Mouse (Mus musculus): ENCODE data around the gene Insl3. TPM values are rescaled to one million over a fixed set of nuclear protein-coding genes. Genes with fewer than 3 reads are reported as not detected.
A peak's percentile ranks its signal among the peaks of the same experiment; 100 is the strongest.
"Not testable (repeated sequence)": the region's sequence is repeated elsewhere in the genome, so short reads cannot be mapped to it uniquely, and the experiment has no call there.

Gene Insl3
- polyA plus RNA-seq, 1 experiment from 2014 or later, result 1.3 TPM

DNA sequence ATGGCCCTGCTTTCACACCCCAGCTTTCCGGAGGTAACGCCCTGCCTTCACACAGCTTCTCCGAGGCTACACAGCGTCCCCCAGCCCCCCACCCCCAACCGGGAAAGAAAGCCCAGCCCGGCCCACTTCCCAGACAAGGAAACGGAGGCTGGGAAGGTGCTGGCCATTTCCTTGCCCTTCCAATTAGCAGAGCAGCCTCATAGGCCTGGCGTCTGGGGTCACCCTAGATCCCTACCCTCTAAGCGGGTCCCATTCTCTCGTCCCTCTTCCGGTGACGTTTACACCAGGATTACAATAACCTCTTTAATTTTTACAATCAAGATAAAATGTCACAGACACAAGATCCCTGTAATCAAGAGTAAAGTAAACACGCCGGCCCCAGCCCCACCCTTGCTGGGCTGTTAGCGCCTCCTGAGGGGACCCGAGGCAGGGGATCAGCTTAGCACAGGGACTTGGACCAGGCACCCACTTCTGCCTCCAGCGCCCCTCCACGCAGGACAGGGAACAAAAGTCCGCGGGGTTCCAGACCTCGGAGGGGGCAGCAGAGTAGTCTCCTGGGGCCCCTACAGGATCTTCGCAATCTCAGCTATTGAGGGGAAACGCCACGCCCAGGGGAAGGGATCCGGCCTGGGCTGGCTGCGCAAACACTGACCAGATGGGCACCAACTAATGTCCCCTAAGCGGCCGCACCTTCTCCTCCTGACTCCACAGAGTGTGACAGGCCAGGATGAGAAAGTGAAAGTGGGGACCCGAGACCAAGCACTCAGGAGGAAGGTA, 11.7 kb downstream of the Insl3 start:
- ATAC-seq (no peak), DNase-seq (no peak)
- 13% methylated on average over 29 of the region's 29 CpGs for WGBS (ENCODE audit: insufficient replicate concordance)
- Histone ChIP-seq H3K9me3 (ENCODE audit: low read length) (no peaks in the 10 kb centered on the region), H3K27me3 (ENCODE audit: insufficient read depth, low read length) (peaks cover 24% of the 10 kb centered on the region), H3K4me3 (ENCODE audit: low read depth, low read length) (peak overlapping the region; percentile 43), H3K36me3 (replicated peaks; ENCODE audit: insufficient read depth, low read length) (no peaks in the 10 kb centered on the region), H3K9ac (replicated peaks) (peak overlapping the region; percentile 55), H3K27ac (ENCODE audit: low read depth) (no peak overlapping the region), H3K4me2 (ENCODE audit: low read depth, low read length) (peak overlapping the region; percentile 72), H3K4me1 (ENCODE audit: insufficient read depth) (peaks cover 22% of the 10 kb centered on the region)
- TF ChIP-seq EP300 (IDR thresholded peaks at IDR 0.05; ENCODE audit: low read depth), result no peak
- no peak for TF ChIP-seq CTCF (IDR thresholded peaks at IDR 0.05; ENCODE audit: low read depth)

DNA sequence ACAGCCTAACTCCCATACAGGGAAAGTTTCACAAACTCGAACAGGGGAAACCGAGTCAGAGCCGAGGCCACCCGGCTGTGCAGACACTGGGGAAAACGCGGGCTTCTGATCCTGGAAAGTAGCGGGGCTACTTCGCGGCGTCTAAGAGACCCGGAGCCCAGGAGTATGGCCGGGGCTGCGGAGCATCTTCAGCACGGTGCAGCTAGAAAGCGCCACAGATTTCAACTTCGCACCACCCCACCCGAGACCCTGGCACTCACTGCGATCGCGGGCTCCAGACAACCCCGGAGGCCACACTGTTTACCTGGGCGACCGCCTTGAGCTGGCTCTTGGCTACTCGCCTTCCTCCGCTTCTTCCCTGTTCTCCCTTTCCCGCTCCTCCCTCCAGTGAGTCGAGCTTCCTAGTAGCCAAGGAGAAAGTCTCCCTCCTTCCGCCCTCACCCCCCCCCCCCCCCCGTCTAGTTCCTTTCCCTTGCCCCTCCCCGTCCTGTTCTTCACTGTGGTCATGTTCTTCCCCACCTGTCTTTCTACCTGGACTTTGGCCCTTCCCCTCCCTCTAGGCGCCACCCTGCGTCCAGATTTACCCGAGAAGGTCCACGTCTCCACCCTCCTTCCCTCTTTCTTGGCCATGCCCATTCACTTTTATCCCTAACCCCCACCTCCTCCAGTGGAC, 12.5 kb downstream of the Insl3 start, which contains the start of gene B3gnt3:
Gene B3gnt3 (minus strand): TSS at position 376 of the 673 bp plus-strand sequence.
- peak within 1 kb of the TSS; percentile 78 for H3K27ac ChIP-seq (ENCODE audit: low read depth)
- TF ChIP-seq CTCF (IDR thresholded peaks at IDR 0.05; ENCODE audit: low read depth) (no peak), EP300 (IDR thresholded peaks at IDR 0.05; ENCODE audit: low read depth) (no peak)
- no peak for ATAC-seq
- H3K27me3 ChIP-seq (ENCODE audit: insufficient read depth, low read length), result peaks cover 24% of the 10 kb centered on the region
- no peak for DNase-seq
- H3K9ac ChIP-seq (replicated peaks), result peak within 1 kb of the TSS; percentile 57
- WGBS (ENCODE audit: insufficient replicate concordance), result 9% methylated on average over 31 of the region's 34 CpGs
- peaks cover 22% of the 10 kb centered on the region for H3K4me1 ChIP-seq (ENCODE audit: insufficient read depth)
- H3K9me3 ChIP-seq (ENCODE audit: low read length), result no peaks in the 10 kb centered on the region
- peak within 1 kb of the TSS; percentile 72 for H3K4me2 ChIP-seq (ENCODE audit: low read depth, low read length)
- peak within 1 kb of the TSS; percentile 43 for H3K4me3 ChIP-seq (ENCODE audit: low read depth, low read length)
- H3K36me3 ChIP-seq (replicated peaks; ENCODE audit: insufficient read depth, low read length), result no peaks in the 10 kb centered on the region

DNA sequence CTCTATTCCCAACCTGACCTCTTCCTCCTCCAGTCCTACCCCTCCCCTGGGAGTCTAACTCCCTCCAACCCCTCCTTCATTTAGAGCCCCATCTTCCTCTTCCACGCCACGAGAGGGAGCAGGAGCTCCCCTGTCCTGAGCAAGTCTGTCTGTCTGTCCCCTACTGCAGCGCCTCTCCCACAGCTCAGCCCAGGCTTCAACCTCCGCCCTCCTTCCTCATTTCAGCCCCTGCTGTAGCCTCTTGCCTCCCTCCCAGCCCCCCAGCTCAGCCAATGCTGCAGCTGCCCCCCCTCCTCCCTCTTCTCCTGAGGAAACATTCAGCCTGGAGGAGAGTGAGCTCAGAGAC, 13.0 kb downstream of the Insl3 start:
- ATAC-seq (peak; percentile 15; the same call in 1 of the 2 replicates), DNase-seq (no peak)
- peak overlapping the region; percentile 72 for H3K4me2 ChIP-seq (ENCODE audit: low read depth, low read length)
- peaks cover 22% of the 10 kb centered on the region for H3K4me1 ChIP-seq (ENCODE audit: insufficient read depth)
- WGBS (ENCODE audit: insufficient replicate concordance), result 21% methylated on average over 4 of the region's 4 CpGs
- TF ChIP-seq CTCF (IDR thresholded peaks at IDR 0.05; ENCODE audit: low read depth) (peak; percentile 64), EP300 (IDR thresholded peaks at IDR 0.05; ENCODE audit: low read depth) (no peak)
- no peaks in the 10 kb centered on the region for H3K9me3 ChIP-seq (ENCODE audit: low read length)
- peak overlapping the region; percentile 57 for H3K9ac ChIP-seq (replicated peaks)
- H3K27me3 ChIP-seq (ENCODE audit: insufficient read depth, low read length), result peaks cover 24% of the 10 kb centered on the region
- H3K27ac ChIP-seq (ENCODE audit: low read depth), result no peak overlapping the region
- no peaks in the 10 kb centered on the region for H3K36me3 ChIP-seq (replicated peaks; ENCODE audit: insufficient read depth, low read length)
- H3K4me3 ChIP-seq (ENCODE audit: low read depth, low read length), result peak overlapping the region; percentile 43

DNA sequence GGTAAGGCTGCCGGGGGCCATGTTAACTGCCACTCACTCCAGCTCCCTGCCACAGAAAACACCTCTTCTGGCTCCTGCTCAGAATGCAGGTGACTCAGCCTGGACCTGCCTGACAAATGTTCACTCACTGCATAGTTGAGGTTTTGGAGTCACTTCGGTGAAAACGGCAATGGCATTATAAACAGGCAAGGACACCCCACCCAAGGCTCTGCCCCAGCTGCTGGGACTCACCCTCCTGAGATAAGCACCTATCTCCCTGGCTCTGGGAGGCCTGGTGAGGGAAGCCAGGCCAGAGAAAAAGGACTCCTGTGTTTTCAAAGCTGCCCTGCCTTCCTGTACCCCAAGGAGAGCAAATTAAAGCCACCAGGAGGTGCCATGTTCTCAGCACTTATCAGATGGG, 13.9 kb downstream of the Insl3 start:
- no peaks in the 10 kb centered on the region for H3K36me3 ChIP-seq (replicated peaks; ENCODE audit: insufficient read depth, low read length)
- H3K27me3 ChIP-seq (ENCODE audit: insufficient read depth, low read length), result peaks cover 24% of the 10 kb centered on the region
- ATAC-seq (peak; percentile 94), DNase-seq (peak; percentile 60)
- TF ChIP-seq EP300 (IDR thresholded peaks at IDR 0.05; ENCODE audit: low read depth), result peak; percentile 55
- TF ChIP-seq CTCF (IDR thresholded peaks at IDR 0.05; ENCODE audit: low read depth), result peak; percentile 30
- peaks cover 22% of the 10 kb centered on the region for H3K4me1 ChIP-seq (ENCODE audit: insufficient read depth)
- peak overlapping the region; percentile 43 for H3K4me3 ChIP-seq (ENCODE audit: low read depth, low read length)
- H3K9ac ChIP-seq (replicated peaks), result peak overlapping the region; percentile 57
- H3K9me3 ChIP-seq (ENCODE audit: low read length), result no peaks in the 10 kb centered on the region
- 50% methylated on average over 3 of the region's 3 CpGs for WGBS (ENCODE audit: insufficient replicate concordance)
- peak overlapping the region; percentile 72 for H3K4me2 ChIP-seq (ENCODE audit: low read depth, low read length)
- H3K27ac ChIP-seq (ENCODE audit: low read depth), result peak overlapping the region; percentile 78

DNA sequence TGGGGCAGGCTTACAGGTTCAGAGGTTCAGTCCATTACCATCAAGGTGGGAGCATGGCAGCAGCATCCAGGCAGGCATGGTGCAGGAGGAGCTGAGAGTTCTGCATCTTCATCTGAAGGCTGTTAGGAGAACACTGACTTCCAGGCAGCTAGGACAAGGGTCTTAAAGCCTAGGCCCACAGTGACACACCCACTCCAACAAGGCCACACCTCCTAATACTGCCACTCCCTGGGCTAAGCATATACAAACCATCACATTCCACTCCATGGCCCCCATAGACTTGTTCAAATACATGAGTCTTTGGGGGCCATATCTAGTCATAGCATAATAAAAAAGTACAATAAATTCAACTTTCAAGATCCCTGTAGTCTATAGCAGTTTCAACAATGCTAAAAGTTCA, 14.4 kb downstream of the Insl3 start:
- not testable (repeated sequence) for H3K36me3 ChIP-seq (replicated peaks; ENCODE audit: insufficient read depth, low read length); H3K9me3 ChIP-seq (ENCODE audit: low read length); DNase-seq
- H3K9ac ChIP-seq (replicated peaks), result peak overlapping the region; percentile 57
- ATAC-seq, result peak; percentile 70
- H3K4me2 ChIP-seq (ENCODE audit: low read depth, low read length), result peak overlapping the region; percentile 72; the same call in 1 of the 2 replicates
- peak overlapping the region; percentile 78 for H3K27ac ChIP-seq (ENCODE audit: low read depth)
- H3K27me3 ChIP-seq (ENCODE audit: insufficient read depth, low read length), result peaks cover 24% of the 10 kb centered on the region
- peaks cover 22% of the 10 kb centered on the region for H3K4me1 ChIP-seq (ENCODE audit: insufficient read depth)
- peak overlapping the region; percentile 43 for H3K4me3 ChIP-seq (ENCODE audit: low read depth, low read length)

DNA sequence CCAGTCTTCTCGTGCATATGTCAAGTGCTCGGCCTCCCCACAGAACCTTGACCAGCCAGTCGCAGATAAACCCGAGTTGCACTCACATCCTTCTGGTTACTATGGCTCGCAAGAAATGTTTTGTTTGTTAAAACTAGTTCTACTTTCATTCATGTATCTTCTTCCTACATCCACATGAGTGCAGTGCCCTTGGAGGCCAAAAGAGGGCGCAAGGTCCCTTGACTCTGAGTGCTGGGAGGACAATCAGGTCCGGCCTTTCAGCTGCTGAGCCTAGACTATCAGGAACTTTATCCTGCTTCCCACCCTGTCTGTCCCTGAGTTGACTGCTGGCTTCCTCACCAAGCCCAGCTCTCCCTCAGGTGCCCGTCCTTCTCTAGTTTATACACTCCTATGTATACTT, 18.9 kb downstream of the Insl3 start:
- Histone ChIP-seq H3K9ac (replicated peaks) (no peak overlapping the region), H3K9me3 (ENCODE audit: low read length) (no peaks in the 10 kb centered on the region), H3K4me1 (ENCODE audit: insufficient read depth) (peaks cover 10% of the 10 kb centered on the region), H3K36me3 (replicated peaks; ENCODE audit: insufficient read depth, low read length) (peaks cover 4% of the 10 kb centered on the region; the same call in 1 of the 2 replicates), H3K4me2 (ENCODE audit: low read depth, low read length) (no peak overlapping the region), H3K27me3 (ENCODE audit: insufficient read depth, low read length) (0 out of 2 replicates have a peak, but pooled peaks cover 3% of the 10 kb centered on the region), H3K4me3 (ENCODE audit: low read depth, low read length) (no peak overlapping the region), H3K27ac (ENCODE audit: low read depth) (no peak overlapping the region)
- ATAC-seq (no peak), DNase-seq (peak; percentile 79)
- 44% methylated on average over 8 of the region's 8 CpGs for WGBS (ENCODE audit: insufficient replicate concordance)
- TF ChIP-seq EP300 (IDR thresholded peaks at IDR 0.05; ENCODE audit: low read depth), result no peak
- TF ChIP-seq CTCF (IDR thresholded peaks at IDR 0.05; ENCODE audit: low read depth), result peak; percentile 91
